Comparison of ENCODE assay signal across 13 mouse cellular contexts in genomic region chr14:24216678-24217361, GRCm38 (mm10). TPM values are rescaled to one million over a fixed set of nuclear protein-coding genes. Genes with fewer than 3 reads are reported as not detected.
A peak's percentile ranks its signal among the peaks of the same experiment; 100 is the strongest.
DNase-seq lines count a peak whose midpoint lies in the region; ATAC-seq and TF ChIP-seq lines count a peak whose summit lies in the region.
"Had no signal": no experiment of that assay in that cellular context is flagged by ENCODE, and none has a peak within 500 bp of the region (broad histone marks: within the 10 kb centered on the region; RNA-seq: fewer than 3 reads in every experiment).

No protein-coding gene starts in this region.

- peak overlapping the region; percentile 18 for H3K27ac ChIP-seq in hindbrain, embryonic 10.5 days
- H3K27ac ChIP-seq in hindbrain, embryonic 16.5 days (ENCODE audit: low read depth, low read length) = no peak overlapping the region
- H3K27ac ChIP-seq in lung, embryonic 14.5 days (ENCODE audit: low read depth) = no peak overlapping the region
- H3K27ac ChIP-seq in lung, postnatal 0 days (ENCODE audit: low read length) = no peak overlapping the region
- H3K27ac ChIP-seq in forebrain, embryonic 15.5 days (replicated peaks) = no peak overlapping the region
- no peak overlapping the region for H3K27ac ChIP-seq in stomach, postnatal 0 days (replicated peaks)
- H3K27ac ChIP-seq: liver, embryonic 14.5 days; macrophage had no signal

- WGBS in hindbrain, embryonic 10.5 days = 64% methylated on average over 10 of the region's 11 CpGs
- WGBS in hindbrain, embryonic 16.5 days = 35% methylated on average over 11 of the region's 11 CpGs
- 38% methylated on average over 11 of the region's 11 CpGs for WGBS in lung, embryonic 14.5 days
- 45% methylated on average over 11 of the region's 11 CpGs for WGBS in lung, postnatal 0 days
- WGBS in forebrain, embryonic 15.5 days = 28% methylated on average over 11 of the region's 11 CpGs
- 39% methylated on average over 11 of the region's 11 CpGs for WGBS in stomach, postnatal 0 days

- no peak overlapping the region for H3K9ac ChIP-seq in hindbrain, embryonic 16.5 days (ENCODE audit: low read depth, low read length)
- no peak overlapping the region for H3K9ac ChIP-seq in lung, embryonic 14.5 days
- H3K9ac ChIP-seq in lung, postnatal 0 days (replicated peaks; ENCODE audit: low read depth) = no peak overlapping the region
- no peak overlapping the region for H3K9ac ChIP-seq in forebrain, embryonic 15.5 days (replicated peaks)
- no peak overlapping the region for H3K9ac ChIP-seq in stomach, postnatal 0 days (ENCODE audit: low read length)
- H3K9ac ChIP-seq: liver, embryonic 14.5 days had no signal

- ATAC-seq in hindbrain, embryonic 16.5 days = no peak
- ATAC-seq in lung, embryonic 14.5 days (ENCODE audit: insufficient read depth) = no peak
- ATAC-seq in lung, postnatal 0 days = no peak; the same call in 1 of the 2 replicates
- ATAC-seq in forebrain, embryonic 15.5 days (replicated peaks) = peak; percentile 36; the same call in 1 of the 2 replicates
- ATAC-seq in stomach, postnatal 0 days (ENCODE audit: low FRiP score, low TSS enrichment) = no peak

- H3K27me3 ChIP-seq in hindbrain, embryonic 10.5 days (ENCODE audit: insufficient read depth, poor library complexity, severe bottlenecking) = no peaks in the 10 kb centered on the region
- no peaks in the 10 kb centered on the region for H3K27me3 ChIP-seq in hindbrain, embryonic 16.5 days (replicated peaks; ENCODE audit: control insufficient read depth, insufficient read depth, low read length)
- H3K27me3 ChIP-seq in lung, embryonic 14.5 days (ENCODE audit: insufficient read depth, low read length) = no peaks in the 10 kb centered on the region
- no peaks in the 10 kb centered on the region for H3K27me3 ChIP-seq in lung, postnatal 0 days (replicated peaks; ENCODE audit: insufficient read depth, low read length)
- H3K27me3 ChIP-seq in forebrain, embryonic 15.5 days = no peaks in the 10 kb centered on the region
- no peaks in the 10 kb centered on the region for H3K27me3 ChIP-seq in stomach, postnatal 0 days (ENCODE audit: control insufficient read depth, insufficient read depth, low read length)

- DNase-seq in hindbrain, embryonic 10.5 days (ENCODE audit: low spot score) = no peak
- DNase-seq in lung, embryonic 14.5 days = peak; percentile 43
- DNase-seq in lung, postnatal 0 days (ENCODE audit: low spot score) = no peak
- peak; percentile 62 for DNase-seq in stomach, postnatal 0 days (ENCODE audit: low spot score)
- no peak for DNase-seq in urinary bladder, adult 2 months (ENCODE audit: low spot score)
- DNase-seq: cerebellum, adult 8-10 months; heart, postnatal 36 days; right cerebral cortex, adult 18-20 months; thymus, adult 2 months had no signal

- no peaks in the 10 kb centered on the region for H3K9me3 ChIP-seq in hindbrain, embryonic 10.5 days
- H3K9me3 ChIP-seq in hindbrain, embryonic 16.5 days (ENCODE audit: control insufficient read depth, low read length) = no peaks in the 10 kb centered on the region
- no peaks in the 10 kb centered on the region for H3K9me3 ChIP-seq in lung, embryonic 14.5 days (ENCODE audit: low read depth, low read length)
- H3K9me3 ChIP-seq in lung, postnatal 0 days (ENCODE audit: low read length) = no peaks in the 10 kb centered on the region
- H3K9me3 ChIP-seq in forebrain, embryonic 15.5 days = no peaks in the 10 kb centered on the region
- H3K9me3 ChIP-seq in stomach, postnatal 0 days (ENCODE audit: control insufficient read depth, low read length) = no peaks in the 10 kb centered on the region

- peaks cover 79% of the 10 kb centered on the region for H3K4me1 ChIP-seq in hindbrain, embryonic 10.5 days (replicated peaks)
- H3K4me1 ChIP-seq in hindbrain, embryonic 16.5 days (ENCODE audit: control insufficient read depth, insufficient read depth, low read depth, low read length) = peaks cover 44% of the 10 kb centered on the region
- peaks cover 18% of the 10 kb centered on the region for H3K4me1 ChIP-seq in lung, embryonic 14.5 days (ENCODE audit: insufficient read depth)
- peaks cover 16% of the 10 kb centered on the region; the same call in 1 of the 2 replicates for H3K4me1 ChIP-seq in lung, postnatal 0 days (ENCODE audit: insufficient read depth, low read depth, low read length)
- peaks cover 43% of the 10 kb centered on the region for H3K4me1 ChIP-seq in forebrain, embryonic 15.5 days
- peaks cover 7% of the 10 kb centered on the region; the same call in 1 of the 2 replicates for H3K4me1 ChIP-seq in stomach, postnatal 0 days (replicated peaks; ENCODE audit: control insufficient read depth, insufficient read depth)

- no peak for TF ChIP-seq CTCF in lung, embryonic 14.5 days (IDR thresholded peaks at IDR 0.05; ENCODE audit: low read depth)
- TF ChIP-seq CTCF in lung, postnatal 0 days (IDR thresholded peaks at IDR 0.05) = no peak
- no peak for TF ChIP-seq CTCF in stomach, postnatal 0 days (IDR thresholded peaks at IDR 0.05; ENCODE audit: low read depth)

- no peak overlapping the region for H3K4me3 ChIP-seq in hindbrain, embryonic 10.5 days
- H3K4me3 ChIP-seq in hindbrain, embryonic 16.5 days (ENCODE audit: low read length) = no peak overlapping the region
- no peak overlapping the region for H3K4me3 ChIP-seq in lung, embryonic 14.5 days (ENCODE audit: low read depth, low read length)
- H3K4me3 ChIP-seq in lung, postnatal 0 days (ENCODE audit: low read depth, low read length) = no peak overlapping the region
- H3K4me3 ChIP-seq in forebrain, embryonic 15.5 days = no peak overlapping the region
- H3K4me3 ChIP-seq in stomach, postnatal 0 days (ENCODE audit: low read depth, low read length) = no peak overlapping the region

- TF ChIP-seq EP300 in lung, postnatal 0 days (IDR thresholded peaks at IDR 0.05) = no peak
- TF ChIP-seq EP300 in stomach, postnatal 0 days (optimal IDR thresholded peaks at IDR 0.05) = no peak

- H3K4me2 ChIP-seq in hindbrain, embryonic 16.5 days (ENCODE audit: low read length) = no peak overlapping the region
- no peak overlapping the region for H3K4me2 ChIP-seq in lung, embryonic 14.5 days
- no peak overlapping the region for H3K4me2 ChIP-seq in lung, postnatal 0 days (replicated peaks; ENCODE audit: low read depth, low read length)
- H3K4me2 ChIP-seq in forebrain, embryonic 15.5 days (replicated peaks) = no peak overlapping the region
- H3K4me2 ChIP-seq in stomach, postnatal 0 days (replicated peaks; ENCODE audit: low read depth) = no peak overlapping the region

- H3K36me3 ChIP-seq in hindbrain, embryonic 10.5 days = no peaks in the 10 kb centered on the region
- no peaks in the 10 kb centered on the region for H3K36me3 ChIP-seq in hindbrain, embryonic 16.5 days (ENCODE audit: control insufficient read depth, insufficient read depth, low read length)
- H3K36me3 ChIP-seq in lung, embryonic 14.5 days (ENCODE audit: insufficient read depth) = no peaks in the 10 kb centered on the region
- H3K36me3 ChIP-seq in lung, postnatal 0 days (ENCODE audit: insufficient read depth, low read length) = no peaks in the 10 kb centered on the region
- no peaks in the 10 kb centered on the region for H3K36me3 ChIP-seq in forebrain, embryonic 15.5 days
- H3K36me3 ChIP-seq in stomach, postnatal 0 days (ENCODE audit: control insufficient read depth, insufficient read depth, low read length) = no peaks in the 10 kb centered on the region

RNA-seq across cellular contexts. Expression of gene Dlg5, which starts 28.9 kb away (rescaled TPM):
- 12.7 and 14.0 TPM in 2 replicates for polyA plus RNA-seq in hindbrain, embryonic 10.5 days (2016; fragmentation: Nextera tagmentation; extraction: Ambion mirVana)
- polyA plus RNA-seq in hindbrain, embryonic 16.5 days (2015; fragmentation: Nextera tagmentation; extraction: Ambion mirVana) = 18.4 and 21.0 TPM in 2 replicates
- 25.8 and 28.9 TPM in 2 replicates for polyA plus RNA-seq in lung, embryonic 14.5 days (2014; fragmentation: Nextera tagmentation; extraction: Ambion mirVana)
- polyA plus RNA-seq in lung, postnatal 0 days (2015; fragmentation: Nextera tagmentation; extraction: Ambion mirVana) = 5.7 and 6.0 TPM in 2 replicates
- polyA plus RNA-seq in forebrain, embryonic 15.5 days (2015; fragmentation: Nextera tagmentation; extraction: Ambion mirVana) = 17.3 and 18.8 TPM in 2 replicates
- polyA plus RNA-seq in stomach, postnatal 0 days (2015; fragmentation: Nextera tagmentation; extraction: Ambion mirVana) = 3.8 and 5.0 TPM in 2 replicates
- 19.2 and 24.0 TPM in 2 replicates for polyA plus RNA-seq in urinary bladder, adult 2 months (2012; rRNA removed)

Comparison
In these comparisons a context has a peak if more than half of its experiments do, and no peak if none do; other contexts are left out.
1. DNase-seq: peak in lung, embryonic 14.5 days (single experiment) and stomach, postnatal 0 days (single experiment); none in hindbrain, embryonic 10.5 days (single experiment), lung, postnatal 0 days (single experiment) and urinary bladder, adult 2 months (single experiment).